Mouse (Mus musculus) left cerebral cortex, adult 11 months (tissue): Measurements from ENCODE around the gene Cela1.

Source experiments
- DNase-seq: peaks from one replicate; pipeline ENCODE4 v3.0.0; 2022; ENCODE audit warnings: low spot score

The Cela1 gene

GRCm38 (mm10) chr15:100670833-100671232 lies 16.9 kb downstream of the Cela1 start:
- no peak for DNase-seq

DNA sequence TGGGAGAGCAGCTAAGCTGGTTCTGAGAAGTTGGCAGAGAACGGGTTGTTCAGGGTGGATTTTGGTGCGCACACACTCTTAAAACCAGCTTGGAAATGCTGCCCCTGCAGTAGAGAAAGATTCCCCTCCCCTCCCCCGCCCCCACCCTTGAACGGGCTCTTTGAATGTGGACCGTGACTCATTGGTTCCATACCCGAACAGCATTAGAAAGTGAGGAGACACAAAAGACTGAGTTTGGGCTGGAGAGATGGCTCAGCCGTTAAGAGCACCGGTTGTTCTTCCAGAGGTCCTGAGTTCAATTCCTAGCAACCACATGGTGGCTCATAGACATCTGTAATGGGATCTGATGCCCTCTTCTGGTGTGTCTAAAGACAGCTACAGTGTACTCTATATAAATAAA lies 17.7 kb downstream of the Cela1 start:
- DNase-seq = no peak

DNA sequence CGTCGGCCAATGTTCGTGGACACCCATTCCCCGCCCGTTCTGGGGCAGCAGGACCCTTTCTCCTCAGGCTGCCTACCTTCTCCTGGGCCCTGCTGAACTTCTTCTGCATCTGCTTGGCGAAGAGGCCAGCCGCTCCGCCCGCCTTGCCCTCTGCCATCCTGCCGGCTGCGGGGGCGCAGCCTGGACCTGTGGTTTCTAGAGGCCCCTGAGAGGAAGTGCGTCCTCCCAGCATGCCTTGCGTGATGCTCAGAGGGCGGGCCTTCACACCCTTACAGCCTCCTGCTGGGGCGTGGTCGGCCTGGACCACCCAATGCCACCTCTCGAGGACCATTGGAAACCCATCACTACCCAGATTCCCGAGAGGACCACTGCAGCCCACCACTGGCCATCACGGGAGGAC lies 18.4 kb downstream of the Cela1 start, which contains the start of gene Bin2:
Gene Bin2, minus strand, starts transcription at position 217 of the 400 bp plus-strand sequence.
- DNase-seq = no peak

DNA sequence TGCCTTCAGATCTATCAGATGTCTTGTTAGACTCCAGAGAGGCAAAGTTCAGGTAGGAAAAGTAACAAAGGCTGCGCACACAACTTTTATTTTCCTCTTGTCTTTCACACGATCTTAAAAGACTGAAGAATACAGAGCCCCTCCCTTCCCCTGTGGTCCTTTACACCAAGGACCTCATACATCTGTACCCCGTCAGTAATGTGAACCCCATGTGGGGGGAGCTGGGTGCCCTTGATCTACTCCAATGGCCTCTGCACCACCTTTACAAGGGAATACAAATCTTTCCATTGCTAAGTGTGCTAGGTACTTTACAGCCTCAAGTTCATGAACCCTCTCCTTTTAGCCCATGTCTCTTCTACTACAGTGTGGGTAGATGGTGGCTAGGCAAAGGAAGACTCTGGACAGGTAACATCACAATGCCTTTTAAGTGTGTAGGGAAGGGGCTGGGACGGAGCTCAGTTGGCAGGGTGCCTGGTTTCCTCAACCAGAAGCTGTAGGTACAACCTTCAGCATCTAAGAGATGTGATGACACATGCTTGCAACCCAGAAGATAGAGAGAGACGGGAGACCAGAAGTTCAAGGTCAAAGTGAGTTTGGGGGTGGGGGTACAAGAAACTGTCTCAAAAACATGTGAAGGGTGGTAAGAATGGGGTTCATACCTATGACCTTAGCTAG lies 19.7 kb downstream of the Cela1 start:
- DNase-seq = no peak

- no peak for DNase-seq
Measured at GRCm38 (mm10) chr15:100667420-100667819, 20.3 kb downstream of the Cela1 start.

- no peak for DNase-seq
Measured at GRCm38 (mm10) chr15:100666851-100667250, 20.9 kb downstream of the Cela1 start.

GRCm38 (mm10) chr15:100666219-100666696 lies 21.5 kb downstream of the Cela1 start:
- no peak for DNase-seq

DNA sequence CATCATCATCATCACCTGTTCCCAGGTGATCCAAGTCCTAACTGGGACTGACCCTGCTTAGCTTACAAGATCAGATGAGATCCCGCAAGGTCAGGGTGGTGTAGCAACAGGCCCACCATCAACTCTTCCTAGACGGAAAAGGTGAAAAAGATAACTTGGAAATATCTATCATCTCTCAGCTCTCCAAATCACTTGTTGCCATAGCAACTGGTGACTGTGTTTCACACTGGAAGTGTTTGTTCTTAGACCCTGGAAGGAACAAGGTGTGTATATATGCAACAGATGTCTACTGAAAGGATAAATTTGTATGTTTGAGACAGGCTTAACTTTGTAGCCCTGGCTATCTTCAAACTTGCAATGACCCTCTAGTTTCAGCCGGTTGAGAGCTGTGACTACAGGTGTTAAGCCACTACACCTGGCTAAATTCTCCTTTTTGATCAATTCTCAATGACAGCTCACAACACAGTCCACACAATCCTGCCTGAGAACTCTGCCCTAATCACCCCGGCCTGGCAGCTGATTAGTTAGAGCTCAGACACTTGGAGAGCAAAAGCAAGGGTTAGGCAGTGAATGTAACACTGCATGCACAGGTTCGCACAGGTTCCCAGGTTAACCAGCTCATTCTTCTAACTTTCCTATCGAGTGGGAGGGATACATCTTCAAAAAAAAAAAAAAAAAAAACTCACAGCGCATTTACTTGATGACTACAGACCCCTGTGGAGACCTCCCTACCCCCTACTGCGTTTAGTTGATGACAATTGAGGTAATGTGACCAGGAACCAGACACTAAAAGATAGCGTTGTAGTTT lies 22.1 kb downstream of the Cela1 start:
- no peak for DNase-seq

GRCm38 (mm10) chr15:100664813-100665274 lies 22.9 kb downstream of the Cela1 start:
- DNase-seq = no peak

DNA sequence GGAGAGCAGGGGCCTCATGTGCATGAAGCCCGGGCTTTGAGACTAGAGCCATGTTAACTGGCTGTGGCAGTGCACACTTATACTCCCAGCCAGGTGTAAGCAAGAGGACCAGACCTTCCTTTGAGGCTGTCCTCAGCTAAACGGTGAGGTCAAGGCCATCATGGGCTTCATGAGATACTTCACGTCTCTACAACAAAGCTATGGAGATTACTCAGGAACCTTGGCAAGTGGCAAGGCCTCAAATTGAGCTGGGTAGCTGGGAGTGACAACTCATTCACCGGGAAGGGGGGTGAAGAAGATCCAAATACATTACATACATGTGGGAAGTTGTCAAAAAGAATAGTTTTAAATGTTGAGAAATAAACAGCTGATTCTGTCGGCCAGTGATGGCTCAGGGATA lies 26.9 kb downstream of the Cela1 start:
- DNase-seq = no peak

DNA sequence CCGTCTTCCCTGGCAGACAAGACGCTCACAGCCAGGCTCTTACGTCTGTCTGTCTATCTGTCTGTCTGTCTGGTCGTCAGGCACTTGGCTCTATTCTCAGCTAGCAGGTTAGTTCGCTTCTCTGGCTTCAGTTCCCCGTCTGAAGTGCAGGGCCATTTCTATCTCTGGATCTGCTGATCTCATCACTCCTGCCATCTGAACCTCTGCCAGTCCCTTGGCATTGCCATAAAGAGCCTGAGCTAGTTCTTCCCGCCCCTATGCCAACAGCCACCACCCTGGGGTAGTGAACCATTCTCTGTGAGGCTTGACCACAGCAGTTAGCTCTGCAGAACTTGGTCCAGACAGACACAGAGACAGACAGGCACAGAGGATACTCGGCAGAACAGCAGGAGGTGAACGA lies 27.4 kb downstream of the Cela1 start:
- DNase-seq = peak; percentile 24

DNA sequence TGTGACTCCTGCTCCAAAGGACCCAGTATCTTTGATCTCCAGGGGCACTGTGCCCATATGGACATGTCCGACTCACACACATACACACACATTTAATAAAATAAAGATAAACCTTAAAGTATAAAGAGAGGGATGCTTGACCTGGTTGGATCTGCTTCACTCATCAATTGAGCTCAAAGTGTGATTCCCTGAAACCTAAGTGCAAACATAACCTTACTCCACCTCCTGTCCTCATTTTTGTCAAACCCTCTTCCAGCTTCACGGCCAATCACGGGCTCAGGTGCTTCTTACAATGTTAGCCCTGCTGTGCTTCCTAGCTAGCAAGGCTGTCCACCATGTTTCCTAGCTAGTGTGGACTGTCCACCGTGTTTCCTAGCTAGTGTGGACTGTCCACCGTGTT lies 32.5 kb downstream of the Cela1 start:
- DNase-seq = no peak

DNA sequence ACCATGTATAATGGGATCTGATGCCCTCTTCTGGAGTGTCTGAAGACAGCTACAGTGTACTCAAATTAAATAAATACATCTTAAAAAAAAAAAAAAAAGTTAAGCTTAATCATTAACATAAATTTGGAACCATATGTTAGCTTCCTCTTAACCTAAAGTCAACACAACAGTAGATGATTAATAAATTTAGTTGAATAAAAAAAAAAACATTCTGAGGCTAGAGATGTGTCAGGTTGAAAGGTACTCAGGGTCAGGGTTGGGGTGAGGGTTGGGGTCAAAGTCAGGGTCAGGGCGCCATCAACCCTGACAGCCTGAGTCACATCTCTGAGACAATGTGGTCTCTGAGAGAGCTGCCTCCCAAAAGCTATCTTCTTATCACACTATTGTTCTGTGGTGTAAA lies 33.5 kb downstream of the Cela1 start:
- DNase-seq = no peak

GRCm38 (mm10) chr15:100651610-100652009 lies 36.1 kb downstream of the Cela1 start:
- no peak for DNase-seq

GRCm38 (mm10) chr15:100650111-100650510 lies 37.6 kb downstream of the Cela1 start:
- no peak for DNase-seq

DNA sequence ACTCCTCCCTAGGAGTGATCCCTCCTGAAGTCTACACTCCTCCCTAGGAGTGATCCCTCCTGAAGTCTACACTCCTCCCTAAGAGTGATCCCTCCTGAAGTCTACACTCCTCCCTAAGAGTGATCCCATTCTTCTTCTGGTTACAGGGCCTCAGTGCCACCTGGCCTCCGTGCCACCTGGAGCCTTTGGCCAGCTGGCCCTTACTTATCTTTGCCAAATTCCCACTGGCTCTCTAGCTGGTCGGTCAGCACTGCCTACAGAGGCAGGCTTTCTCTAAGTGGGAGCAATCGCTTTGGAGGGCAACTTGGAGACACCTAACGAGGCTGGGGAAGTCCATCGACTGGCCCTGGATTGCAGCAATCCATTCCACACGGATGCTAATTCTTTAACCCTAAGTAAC lies 41.6 kb downstream of the Cela1 start:
- no peak for DNase-seq

GRCm38 (mm10) chr15:100642451-100642850 lies 45.3 kb downstream of the Cela1 start:
- no peak for DNase-seq

DNA sequence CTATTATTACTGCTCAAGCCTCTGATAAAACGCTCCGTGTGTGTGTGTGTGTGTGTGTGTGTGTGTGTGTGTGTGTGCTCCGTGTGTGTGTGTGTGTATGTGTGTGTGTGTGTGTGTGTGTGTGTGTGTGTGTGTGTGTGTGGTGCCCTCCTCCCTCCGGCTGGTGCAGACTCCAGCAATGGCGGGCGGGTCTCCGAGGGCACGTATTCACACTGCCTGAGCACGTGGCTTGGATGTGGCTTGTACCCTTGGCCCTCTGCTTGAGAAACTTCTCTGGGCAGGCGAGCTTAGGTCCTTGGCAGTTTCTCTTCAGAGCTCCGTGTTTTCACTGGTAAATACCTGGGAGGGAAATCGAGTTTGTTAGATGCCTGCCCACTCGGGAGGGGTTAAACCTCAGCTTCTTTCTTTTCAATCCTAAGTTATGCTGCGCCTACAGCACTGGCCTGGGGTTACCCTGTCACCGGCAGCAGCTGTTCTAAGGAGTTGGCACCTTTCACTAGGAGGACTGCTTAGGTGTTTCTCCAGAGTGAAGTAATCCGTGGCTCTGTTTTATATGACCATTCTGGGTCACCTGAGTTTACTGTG lies 46.4 kb downstream of the Cela1 start:
- DNase-seq = no peak

DNA sequence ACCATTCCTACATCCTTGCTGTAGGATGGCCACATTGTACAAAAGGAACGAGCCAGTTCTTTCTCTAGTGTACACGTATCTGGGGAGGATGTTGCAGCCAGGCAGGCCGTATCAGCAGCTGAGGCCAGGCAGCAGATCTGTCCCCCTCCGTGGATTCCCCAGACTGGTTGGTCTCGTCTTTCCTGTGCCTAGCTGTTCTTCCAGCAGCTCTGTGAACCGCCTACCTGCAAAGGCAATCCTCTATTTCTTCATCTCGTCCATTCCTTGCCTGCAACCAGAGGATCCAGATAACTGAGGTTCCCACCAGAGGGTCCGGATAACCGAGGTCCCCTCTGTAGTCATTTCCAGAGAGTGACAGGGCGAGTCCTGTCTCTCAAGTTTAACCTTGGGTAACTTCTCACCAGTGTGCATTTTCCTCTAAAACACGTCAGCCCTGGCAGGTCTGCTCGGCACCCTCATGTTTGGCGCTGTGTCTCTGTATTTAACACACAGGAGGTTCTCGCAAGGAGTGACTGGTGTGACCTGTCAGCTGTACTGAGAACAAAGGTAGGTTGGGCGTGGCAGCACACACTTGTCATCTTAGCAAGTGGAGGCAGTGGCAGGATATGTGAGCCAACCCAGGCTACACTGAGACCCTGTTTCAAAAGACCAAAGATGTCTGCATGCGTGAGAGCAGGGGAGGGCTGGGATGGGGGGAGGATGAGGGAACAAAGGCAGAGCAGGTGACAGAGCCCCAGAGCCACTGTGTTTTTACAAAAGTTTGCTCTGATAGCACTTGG lies 47.6 kb downstream of the Cela1 start:
- DNase-seq = no peak

GRCm38 (mm10) chr15:100637661-100638060 lies 50.1 kb downstream of the Cela1 start:
- no peak for DNase-seq

GRCm38 (mm10) chr15:100636700-100637501 lies 50.8 kb downstream of the Cela1 start, which contains the start of gene Smagp:
Smagp (minus strand) TSS chr15:100636940.
- no peak for DNase-seq
